Mouse (Mus musculus) testis, postnatal 10 days (tissue): ENCODE data around the gene A730009L09Rik.

Source experiments
- DNase-seq: peaks from one replicate; pipeline ENCODE4 v3.0.0; 2021; ENCODE audit warnings: low spot score

The A730009L09Rik gene

DNA sequence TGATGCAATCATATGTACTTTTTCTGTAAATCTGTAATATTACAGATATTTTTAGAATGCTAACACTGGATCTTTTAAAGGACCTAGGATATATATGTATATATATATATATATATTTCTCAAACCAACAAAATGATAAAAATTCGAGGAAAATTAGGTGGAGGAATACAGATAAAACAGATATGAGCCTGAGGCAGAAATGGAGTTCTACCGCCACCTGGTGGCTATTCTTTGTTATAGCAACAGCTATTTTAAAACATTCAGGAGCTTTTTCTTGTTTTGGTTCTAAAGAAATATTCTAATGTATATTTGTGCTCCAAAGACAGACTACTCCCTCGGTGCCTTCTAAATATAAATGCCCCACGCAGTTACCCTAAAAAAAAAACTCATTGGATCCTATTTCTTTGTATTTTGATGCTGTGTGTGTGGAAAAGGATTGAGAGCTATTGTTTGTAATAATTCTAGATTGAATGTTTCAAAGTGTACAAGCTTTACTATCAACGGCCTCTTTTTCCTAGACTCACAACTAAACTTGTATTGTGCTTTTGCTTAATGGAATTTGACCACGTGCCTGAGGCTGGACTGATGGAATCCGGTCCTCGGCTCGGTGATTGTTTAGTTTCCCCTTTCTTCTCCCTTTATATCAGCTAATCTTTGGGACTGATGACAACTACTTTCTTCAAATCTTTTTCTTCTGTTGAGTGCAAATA, 44.8 kb downstream of the A730009L09Rik start:
- no peak for DNase-seq

DNA sequence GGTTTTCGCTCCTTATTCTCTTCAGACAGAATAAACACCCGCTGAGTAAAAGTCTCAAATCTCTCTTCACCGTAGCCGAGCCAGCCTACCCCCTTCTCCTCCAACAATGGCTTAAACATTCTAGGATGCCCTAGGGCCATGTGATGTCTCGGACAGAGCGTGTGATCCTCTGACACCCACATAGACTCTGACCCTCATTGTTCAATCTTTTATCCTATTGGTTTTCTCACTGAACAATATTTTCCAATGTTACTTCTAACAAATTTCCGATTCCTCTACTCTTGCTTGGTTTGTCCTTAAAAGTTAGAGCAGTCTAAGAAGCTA, 45.3 kb downstream of the A730009L09Rik start:
- DNase-seq: no peak
